Mouse (Mus musculus) spleen, embryonic (tissue): ENCODE results near the gene Per1.

Source experiments
- CTCF ChIA-PET: fragments of 350-600 bp; sonication (Branson Sonifier 250); formaldehyde crosslinking; loops from one replicate; lab custom pipeline; 2022; lab: Charles Lee

Per1 gene

DNA sequence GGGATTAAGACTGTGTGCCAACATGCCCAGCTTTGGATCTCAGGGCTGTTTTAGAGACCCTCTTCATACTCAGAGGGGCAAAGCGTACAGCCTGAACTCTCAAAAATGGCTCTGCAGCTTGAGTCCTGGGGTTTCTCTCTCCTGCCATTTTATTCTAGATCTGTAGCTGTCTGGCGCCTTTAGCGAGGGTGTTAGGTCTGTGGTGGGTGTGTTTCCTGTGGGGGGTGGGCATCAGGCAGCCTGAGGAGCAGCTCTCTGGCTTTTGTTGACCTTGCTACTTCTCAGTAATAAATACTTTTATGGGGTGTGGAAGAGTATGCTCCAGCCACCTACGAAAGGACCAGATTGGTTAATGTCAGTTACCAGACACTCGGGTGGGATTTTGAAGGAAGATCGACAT is 17.0 kb upstream of the Per1 start:
- CTCF ChIA-PET = interaction anchor here (0.8 kb wide), 1 partner anchor 10 kb away, joined by 3 read pairs; no protein-coding TSS in a partner anchor

DNA sequence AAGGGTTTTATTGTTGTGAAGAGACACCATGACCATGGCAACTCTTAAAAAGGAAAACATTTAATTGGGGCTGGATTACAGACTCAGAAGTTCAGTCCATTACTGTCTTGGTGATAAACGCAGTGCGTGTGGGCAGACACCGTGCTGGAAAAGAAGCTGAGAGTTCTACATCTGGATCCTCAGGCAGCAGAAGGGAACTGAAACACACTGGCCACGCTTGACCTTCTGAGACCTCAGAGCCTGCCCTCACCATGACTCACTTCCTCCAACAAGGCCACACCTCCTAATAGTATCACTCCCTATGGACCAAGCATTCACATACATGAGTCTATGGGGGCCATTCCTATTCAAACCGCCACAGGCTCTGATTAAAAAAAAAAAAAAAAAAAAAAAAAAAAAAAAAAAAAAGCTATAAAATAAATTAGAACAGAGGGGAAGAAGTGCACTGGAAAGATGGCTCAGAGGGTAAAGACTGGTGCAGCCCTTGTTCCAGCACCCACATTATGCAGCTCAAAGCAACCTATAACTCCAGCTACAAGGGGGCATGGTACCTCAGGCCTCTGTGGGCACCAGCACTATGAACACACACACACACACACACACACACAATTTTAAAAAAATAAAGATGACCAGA is 16.1 kb upstream of the Per1 start:
- CTCF ChIA-PET = interaction anchor here (0.6 to 1.9 kb wide), 3 partner anchors 9 to 228 kb away, joined by 3 to 8 read pairs (median 4); partner anchors contain the start of gene Vamp2

DNA sequence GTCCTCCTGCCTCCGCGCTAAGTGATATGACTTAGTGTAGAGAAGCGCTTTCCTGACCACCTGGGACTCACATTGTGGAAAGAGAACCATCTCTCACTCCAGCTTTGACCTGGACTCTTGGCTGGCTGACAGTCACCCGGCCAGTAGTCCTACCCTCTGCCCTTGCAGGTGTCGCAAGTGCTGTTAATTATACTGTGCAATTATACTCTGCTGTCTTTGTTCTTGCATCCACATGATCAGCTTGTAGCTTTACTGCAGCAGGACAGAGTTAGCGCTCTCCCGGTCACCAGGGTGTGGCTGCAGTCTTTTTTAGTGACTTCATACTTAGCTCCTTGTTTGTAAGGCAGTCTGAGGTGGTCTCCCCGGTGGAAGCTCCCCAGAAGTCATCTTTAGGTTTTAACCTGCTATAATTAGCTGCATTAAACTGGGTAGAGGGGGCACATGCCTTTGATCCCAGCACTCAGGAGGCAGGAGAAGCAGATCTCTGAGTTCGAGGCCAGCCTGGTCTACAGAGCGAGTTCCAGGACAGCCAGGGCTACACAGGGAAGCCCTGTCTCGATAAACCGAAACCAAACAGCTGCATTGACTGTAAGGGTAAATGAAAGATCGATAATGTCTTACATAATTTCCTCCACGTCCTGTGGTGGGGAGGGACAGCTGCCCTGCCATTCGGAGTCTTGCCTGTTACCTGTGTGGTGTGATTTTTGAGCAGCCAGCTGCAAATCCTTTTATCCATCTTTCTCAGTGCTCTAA is 14.7 kb upstream of the Per1 start:
- CTCF ChIA-PET = interaction anchor here (1.0 to 1.9 kb wide), 2 partner anchors 8 to 12 kb away, joined by 3 to 8 read pairs; partner anchors contain the start of gene Vamp2

DNA sequence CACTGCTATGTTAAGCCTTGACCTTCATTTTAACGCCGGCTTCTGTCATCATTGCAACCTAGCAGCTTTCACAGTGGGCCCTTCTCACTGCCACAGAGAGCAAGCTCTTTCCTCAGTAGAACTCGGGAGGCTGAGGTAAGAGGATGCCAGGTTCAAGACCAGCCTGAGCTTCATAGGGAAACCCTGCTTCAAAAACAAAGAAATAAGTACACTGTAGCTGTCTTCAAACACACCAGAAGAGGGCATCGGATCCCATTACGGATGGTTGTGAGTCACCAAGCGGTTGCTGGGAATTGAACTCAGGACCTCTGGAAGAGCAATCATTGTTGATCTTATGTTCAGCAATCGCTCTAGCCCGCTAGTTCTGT is 14.2 kb upstream of the Per1 start:
- CTCF ChIA-PET = interaction anchor here (0.7 kb wide), 1 partner anchor 31 kb away, joined by 6 read pairs; no protein-coding TSS in a partner anchor

DNA sequence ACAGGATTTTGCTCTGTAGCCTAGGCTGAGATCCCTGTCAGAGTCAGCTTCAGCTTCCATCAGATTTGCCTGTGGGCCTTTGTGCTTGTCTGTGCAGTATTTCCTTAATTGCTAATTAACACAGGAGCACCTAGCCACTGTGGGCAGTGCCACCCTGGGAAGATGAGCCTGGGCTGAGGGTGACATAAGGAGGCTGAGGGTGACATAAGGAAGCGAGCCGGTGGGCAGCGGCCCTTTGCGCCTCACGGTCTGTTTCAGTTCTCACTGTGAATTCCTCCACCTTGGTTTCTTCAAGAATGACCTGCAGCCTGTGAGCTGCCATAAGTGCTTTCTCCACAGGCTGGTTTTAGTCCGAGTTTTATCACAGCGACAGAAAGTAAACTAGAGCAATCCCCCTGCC is 13.4 kb upstream of the Per1 start:
- CTCF ChIA-PET = interaction anchor here (0.7 kb wide), 1 partner anchor 30 kb away, joined by 6 read pairs; no protein-coding TSS in a partner anchor

DNA sequence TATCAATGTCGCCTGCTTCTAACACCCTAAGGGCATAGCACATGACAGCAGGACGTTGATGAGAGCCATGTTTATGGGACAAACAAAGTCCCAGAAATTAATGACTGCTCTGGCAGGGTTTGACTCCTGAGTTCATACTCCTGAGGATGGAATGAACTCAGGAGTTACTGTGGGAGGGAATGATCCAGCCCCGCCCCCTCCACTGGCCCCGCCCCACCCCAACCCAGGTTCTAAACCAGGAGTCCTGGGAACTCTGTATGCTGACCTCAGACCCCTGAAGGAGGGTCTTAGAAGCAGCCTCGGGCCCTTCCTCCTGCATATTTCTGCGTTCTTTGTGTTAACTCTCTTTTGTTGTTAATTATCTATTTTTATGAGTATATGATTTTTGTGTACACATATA is 9.4 kb upstream of the Per1 start:
- CTCF ChIA-PET = no interaction called here

DNA sequence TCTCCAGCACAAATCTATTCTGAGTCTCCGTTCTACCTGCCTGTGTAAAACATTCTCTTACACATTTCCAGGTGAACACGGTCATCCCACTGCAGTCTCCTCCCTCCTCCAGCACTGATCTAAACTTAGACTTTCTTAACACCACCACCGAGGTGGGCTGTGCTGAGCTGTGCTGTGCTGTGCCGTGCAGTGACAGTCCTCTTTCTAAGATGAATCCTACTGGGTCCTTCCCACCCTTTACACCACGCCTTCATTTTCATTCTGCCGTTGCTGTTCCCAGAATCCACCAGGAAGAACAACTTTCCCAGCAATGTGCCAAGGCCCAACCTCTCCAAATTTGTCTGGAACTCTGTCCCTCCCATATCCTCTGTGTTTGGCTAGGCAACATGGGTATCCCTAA is 8.6 kb upstream of the Per1 start:
- CTCF ChIA-PET = no interaction called here

DNA sequence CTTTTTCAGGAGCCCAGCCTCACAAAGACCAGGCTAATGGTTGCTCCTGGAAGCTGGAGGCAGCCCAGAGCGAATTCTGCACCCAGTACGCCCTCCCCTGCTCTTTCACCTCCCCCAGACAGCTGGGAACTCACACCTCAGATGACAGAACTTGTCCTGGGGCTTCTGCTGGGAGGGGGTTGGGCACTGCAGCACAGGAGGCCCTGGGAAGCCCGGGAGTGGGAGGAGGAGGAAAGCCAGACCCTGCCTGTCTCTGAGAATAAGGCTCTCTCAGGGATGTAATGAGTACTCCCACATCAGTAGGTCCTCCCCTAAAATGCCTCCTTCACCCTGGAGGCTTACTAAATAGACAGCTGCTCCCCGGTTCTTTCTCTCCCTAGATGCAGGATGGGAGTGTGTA is 7.9 kb upstream of the Per1 start:
- CTCF ChIA-PET = interaction anchor here (1.5 kb wide), 1 partner anchor 8 kb away, joined by 8 read pairs; no protein-coding TSS in a partner anchor

DNA sequence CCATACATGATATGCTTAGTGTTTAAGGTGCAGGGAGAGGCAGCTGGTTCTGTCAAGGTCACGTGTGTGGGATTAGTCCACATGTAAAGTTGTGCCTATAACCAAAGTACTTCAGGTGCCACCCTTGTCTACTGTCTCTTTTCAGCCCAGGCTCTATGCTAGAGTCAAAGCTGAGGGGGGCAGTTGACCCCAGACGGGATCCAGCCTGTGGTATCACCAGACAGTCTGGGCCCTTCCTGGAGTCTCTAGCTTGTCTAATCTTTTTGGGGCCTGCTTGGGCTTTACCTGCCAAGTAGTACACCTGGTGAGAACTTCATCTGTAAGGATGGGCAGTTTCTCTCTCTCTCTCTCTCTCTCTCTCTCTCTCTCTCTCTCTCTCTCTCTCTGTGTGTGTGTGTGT is 7.4 kb upstream of the Per1 start:
- CTCF ChIA-PET = interaction anchor here (0.7 to 1.5 kb wide), 2 partner anchors 8 to 17 kb away, joined by 3 to 8 read pairs; partner anchors contain the start of gene Tmem107

DNA sequence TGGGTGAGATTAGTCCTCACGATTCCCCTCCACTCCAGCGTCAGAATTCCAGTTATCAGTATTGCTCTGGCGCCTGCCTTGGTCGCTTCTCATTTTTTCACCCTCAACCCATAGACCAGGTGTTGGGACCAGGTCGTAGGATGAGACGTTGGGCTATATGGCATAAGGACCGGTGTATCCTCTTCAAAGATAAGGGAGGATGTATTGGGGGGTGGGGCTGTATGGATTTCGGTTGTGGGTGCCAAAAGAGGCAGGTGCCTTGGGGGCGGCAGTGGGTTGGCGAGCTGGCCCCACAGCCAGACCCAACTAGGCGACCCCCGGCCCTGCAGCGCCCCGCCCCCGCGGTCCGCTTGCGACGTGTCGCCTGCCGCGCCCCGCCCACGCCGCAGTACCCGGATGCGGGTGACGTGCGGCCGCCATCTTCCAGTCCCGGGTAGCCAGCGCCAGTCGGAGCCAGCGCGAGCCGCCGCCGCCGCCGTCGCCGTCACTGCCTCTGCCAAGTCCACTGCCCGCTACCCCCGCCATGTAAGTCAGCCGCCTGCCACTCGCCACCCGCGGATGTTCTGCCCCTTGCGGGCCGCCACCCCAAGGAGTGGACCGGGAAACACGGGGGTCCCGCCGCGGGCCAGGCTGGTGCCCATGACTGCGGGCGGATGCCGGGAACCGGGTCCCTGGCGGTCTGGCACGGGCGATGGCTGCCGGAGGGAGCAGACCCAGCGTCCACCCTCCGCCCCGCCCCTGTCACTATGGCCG is 6.7 kb upstream of the Per1 start, which contains the start of gene Vamp2:
Gene Vamp2 (plus strand): TSS at position 388 of the 753 bp plus-strand sequence.
- CTCF ChIA-PET = interaction anchor here (0.7 to 1.5 kb wide), 2 partner anchors 9 to 18 kb away, joined by 3 to 8 read pairs; partner anchors contain the start of gene Tmem107

DNA sequence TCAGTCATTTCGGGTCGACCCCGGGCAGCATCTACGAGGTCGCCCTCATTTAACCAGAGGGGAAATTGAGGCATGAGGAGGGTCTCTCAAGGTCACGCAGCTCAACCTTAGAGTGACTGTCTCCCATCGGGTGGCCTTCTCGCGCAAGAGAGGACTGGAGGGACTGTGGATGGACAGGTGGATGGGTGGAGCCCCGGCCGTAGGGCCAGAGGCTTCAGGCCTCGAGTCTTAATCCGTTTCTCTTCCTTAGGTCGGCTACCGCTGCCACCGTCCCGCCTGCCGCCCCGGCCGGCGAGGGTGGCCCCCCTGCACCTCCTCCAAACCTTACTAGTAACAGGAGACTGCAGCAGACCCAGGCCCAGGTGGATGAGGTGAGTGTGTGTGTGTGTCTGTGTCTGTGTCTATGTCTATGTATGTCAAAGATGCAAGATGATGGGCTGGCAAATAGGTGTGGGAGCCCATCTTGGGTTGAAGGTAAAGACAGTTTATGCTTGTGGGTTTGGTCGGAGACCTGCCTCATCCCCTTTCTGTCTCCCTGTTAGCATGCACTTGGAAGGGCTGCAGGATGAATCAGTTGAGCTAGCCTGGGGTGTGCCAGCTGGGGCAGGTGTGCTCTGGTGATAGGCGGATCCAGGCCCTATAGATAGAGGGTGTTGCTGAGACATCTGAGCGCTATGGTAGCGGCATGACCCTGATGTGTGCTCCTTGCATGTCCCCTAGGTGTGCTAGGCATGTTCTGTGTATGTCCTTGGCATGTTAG is 6.0 kb upstream of the Per1 start:
- CTCF ChIA-PET = interaction anchor here (0.9 to 1.5 kb wide), 2 partner anchors 10 to 17 kb away, joined by 4 to 8 read pairs; no protein-coding TSS in a partner anchor

DNA sequence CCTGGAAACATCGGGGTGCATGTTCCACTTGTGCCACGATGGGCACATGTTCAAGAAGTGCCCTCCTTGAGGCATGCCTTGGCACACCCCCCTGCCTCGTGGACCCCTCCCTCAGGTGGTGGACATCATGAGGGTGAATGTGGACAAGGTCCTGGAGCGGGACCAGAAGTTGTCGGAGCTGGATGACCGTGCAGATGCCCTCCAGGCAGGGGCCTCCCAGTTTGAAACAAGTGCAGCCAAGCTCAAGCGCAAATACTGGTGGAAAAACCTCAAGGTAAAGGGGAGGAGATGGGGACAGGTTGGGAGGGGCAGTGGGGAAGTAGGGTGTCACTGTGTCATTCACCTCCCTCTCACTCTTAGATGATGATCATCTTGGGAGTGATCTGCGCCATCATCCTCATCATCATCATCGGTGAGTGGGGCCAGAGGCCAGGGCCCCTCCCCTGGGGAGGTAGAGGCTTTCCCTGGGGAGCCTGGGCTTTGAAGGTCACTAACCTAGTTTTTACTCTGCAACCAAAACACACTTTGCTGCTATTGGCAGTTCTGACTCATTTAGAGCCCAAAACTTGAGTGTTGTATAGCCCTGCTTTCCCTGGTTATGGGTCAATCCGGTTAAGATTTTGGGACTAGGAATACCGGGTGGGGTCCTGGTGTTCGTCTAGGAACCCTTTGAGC is 5.3 kb upstream of the Per1 start:
- CTCF ChIA-PET = interaction anchor here (0.9 kb wide), 1 partner anchor 18 kb away, joined by 4 read pairs; no protein-coding TSS in a partner anchor

DNA sequence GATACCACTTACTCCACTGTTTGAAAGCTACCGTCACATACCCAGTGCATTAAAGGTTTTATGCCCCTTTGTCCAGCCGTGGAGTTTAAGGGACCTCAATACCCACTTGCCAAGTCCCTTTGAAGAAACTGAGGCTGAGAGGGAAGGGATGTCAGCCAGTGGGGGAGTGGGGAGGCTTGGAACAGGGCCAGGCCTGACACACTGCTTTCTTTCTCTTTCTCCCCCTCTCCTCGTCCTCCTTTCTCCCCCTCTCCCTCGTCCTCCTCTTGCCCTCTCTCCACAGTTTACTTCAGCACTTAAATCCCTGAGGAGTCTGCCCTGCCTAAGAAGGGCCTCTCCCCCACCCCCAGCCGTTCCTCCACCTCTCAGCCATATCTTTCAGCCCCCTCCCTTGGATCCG is 4.7 kb upstream of the Per1 start:
- CTCF ChIA-PET = interaction anchor here (0.6 kb wide), 1 partner anchor 32 kb away, joined by 3 read pairs; the partner anchor contains the start of gene 9130213A22Rik

DNA sequence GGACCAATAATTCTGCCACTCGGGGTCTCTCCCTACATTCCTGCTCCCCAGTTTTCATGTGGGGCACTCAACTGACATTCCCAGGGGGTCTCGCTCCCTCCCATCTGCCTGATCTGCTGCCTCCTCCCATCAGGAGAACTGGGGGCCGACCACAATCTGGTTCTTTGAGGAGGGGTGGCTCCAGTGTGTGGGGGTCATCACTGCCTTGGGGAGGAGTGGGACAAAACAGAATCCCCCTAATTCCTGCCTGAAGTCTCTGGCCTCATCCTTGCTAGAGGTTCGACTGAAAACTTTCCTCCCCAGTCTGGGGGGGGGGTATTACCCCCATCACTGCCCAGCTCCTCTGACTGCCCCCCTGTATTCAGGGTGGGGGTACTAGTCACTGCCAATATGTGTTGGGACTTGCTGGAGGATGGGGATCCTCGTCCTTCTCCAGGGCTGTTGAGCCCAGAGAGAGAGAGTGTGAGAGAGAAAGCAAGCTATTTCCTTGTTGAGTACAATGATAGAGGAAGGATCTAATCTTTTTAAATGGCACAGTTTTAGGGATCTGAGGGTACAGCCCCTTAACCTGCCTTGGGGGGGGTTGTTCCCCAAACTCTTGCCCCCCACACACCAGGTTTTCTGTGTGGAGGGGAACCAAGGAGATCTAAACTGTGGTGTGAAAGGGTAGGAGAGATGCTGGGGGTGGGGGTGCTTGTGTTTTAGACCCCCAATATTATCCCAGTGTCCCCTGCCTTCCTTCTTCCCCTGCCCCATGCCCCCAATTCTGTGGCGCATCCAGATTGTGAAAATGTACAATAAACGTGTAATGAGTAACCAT is 3.2 kb upstream of the Per1 start:
- CTCF ChIA-PET = interaction anchor here (0.7 to 3.1 kb wide), 5 partner anchors 12 to 31 kb away, joined by 3 to 28 read pairs (median 4); partner anchors contain the start of gene 9130213A22Rik

DNA sequence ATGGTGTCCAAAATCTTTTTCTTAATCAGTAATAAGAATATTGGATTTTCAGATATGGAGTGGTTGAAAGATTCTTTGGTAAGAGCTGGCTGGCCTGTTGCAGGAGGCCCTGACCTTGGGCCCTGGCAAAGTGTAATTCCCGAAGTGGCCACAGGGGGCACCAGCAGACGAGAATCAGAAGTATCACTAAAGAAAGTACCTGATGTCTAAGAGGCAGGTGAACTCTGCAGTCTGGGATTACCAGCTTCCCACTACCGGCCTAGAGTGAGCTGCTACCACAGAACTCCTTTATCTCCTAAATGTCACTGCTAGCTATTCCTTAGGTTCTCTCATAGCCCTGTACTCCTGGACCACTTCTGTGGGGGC is 2.6 kb upstream of the Per1 start:
- CTCF ChIA-PET = interaction anchor here (0.6 to 3.1 kb wide), 6 partner anchors 12 to 30 kb away, joined by 3 to 28 read pairs (median 4); partner anchors contain the start of genes 9130213A22Rik and Hes7

DNA sequence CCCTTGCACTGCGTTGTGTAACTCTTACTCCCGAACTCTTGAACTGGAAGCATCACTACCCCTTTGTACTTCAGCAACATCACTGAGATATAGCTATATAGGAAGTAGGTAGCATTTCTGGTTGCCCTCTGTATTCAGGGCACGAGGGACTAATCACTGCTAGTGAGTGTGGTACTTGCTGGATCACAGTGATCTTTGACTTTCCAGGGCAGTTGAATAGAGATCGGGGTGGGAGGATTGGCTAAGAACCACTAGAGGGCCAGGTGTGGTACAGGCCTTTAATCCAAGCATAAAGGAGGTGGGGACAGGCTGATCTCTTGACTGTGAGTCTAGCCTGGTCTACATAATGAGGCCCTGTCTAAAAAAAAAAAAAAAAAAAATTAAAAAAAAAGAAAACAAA is 2.1 kb upstream of the Per1 start:
- CTCF ChIA-PET = interaction anchor here (0.6 to 3.1 kb wide), 7 partner anchors 9 to 49 kb away, joined by 3 to 28 read pairs (median 7); partner anchors contain the start of genes 9130213A22Rik and Hes7

DNA sequence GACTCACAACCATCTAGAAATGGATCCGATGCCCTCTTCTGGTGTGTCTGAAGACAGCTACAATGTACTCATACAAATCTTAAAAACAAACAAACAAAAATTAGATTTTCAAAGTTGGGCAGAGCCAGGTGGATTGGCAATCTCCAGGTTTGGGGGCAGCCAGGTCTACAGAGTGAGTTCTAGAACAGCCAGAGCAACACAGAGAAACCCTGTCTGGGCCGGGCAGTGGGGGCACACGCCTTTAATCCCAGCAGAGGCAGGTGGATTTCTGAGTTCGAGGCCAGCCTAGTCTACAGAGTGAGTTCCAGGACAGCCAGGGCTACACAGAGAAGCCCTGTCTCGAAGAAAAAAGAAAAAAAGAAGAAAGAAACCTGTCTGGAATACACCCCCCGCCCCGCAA is 1.2 kb upstream of the Per1 start:
- CTCF ChIA-PET = interaction anchor here (0.7 to 3.1 kb wide), 4 partner anchors 8 to 33 kb away, joined by 4 to 28 read pairs (median 6); partner anchors contain the start of gene 9130213A22Rik

DNA sequence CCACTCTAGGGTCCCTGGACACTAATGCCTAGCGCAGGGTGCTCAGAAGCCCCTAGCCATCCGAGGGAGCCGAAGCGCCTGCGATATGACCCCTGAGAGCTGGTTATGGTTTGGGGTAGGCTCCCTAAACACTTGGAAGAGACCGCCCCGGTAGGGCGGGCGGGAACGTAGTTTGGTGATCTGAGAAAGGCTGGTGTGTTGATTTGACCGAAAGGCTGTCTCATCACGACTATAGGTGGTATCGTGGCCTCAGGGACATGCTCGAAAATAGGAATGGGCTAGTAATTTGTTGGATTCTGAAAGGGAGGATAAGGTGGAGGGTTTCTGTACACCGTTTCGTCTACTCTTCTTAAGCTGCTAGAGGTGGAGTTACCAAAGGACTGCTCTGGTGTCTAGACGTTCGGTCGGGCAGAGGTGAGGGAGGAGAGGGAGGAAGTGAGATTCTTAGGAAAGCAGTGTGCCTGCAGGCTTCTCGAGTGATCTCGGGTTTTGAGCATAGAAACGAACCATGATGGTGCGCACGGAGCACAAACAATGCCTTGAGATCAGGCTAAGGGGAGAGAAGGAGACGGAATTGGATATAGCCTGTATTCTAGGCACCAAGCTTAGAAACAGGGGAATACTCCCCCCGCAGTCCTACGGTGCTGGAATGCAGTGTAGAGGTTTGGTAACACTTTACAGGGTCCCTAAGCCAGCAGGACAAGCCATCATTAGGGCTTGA is 654 bp downstream of the Per1 start:
- CTCF ChIA-PET = no interaction called here
